Mouse (Mus musculus): ENCODE results near the gene Zbtb5. TPM values are rescaled to one million over a fixed set of nuclear protein-coding genes. Genes with fewer than 3 reads are reported as not detected.

Zbtb5 gene
- polyA plus RNA-seq, 1 experiment from 2014 or later = 29.2 TPM

Other genes with a start within 250 kb of the Zbtb5 start
- 47.1 and 53.2 TPM in 2 replicates for gene Grhpr, start 31.0 kb downstream of the Zbtb5 start, polyA plus RNA-seq (2015; fragmentation: Nextera tagmentation; extraction: Ambion mirVana)
- 38.8 and 48.9 TPM in 2 replicates for gene Polr1e, start 6.2 kb upstream of the Zbtb5 start, polyA plus RNA-seq (2015; fragmentation: Nextera tagmentation; extraction: Ambion mirVana)
- 19.8 and 20.0 TPM in 2 replicates for gene Fbxo10, start 72.2 kb upstream of the Zbtb5 start, polyA plus RNA-seq (2015; fragmentation: Nextera tagmentation; extraction: Ambion mirVana)
- 209 and 224 TPM in 2 replicates for gene Tomm5, start 95.7 kb upstream of the Zbtb5 start, polyA plus RNA-seq (2015; fragmentation: Nextera tagmentation; extraction: Ambion mirVana)
- 2.0 and 2.6 TPM in 2 replicates for gene Frmpd1, start 172.5 kb upstream of the Zbtb5 start, polyA plus RNA-seq (2015; fragmentation: Nextera tagmentation; extraction: Ambion mirVana)

Data from embryonic facial prominence, embryonic 13.5 days (tissue).